Mouse (Mus musculus): ENCODE results near the gene Ccm2. TPM values are rescaled to one million over a fixed set of nuclear protein-coding genes. Genes with fewer than 3 reads are reported as not detected.
"Not testable (repeated sequence)": the region's sequence is repeated elsewhere in the genome, so short reads cannot be mapped to it uniquely, and the experiment has no call there.

The Ccm2 gene
- polyA plus RNA-seq, 1 experiment from 2014 or later = 81.6 TPM

DNA sequence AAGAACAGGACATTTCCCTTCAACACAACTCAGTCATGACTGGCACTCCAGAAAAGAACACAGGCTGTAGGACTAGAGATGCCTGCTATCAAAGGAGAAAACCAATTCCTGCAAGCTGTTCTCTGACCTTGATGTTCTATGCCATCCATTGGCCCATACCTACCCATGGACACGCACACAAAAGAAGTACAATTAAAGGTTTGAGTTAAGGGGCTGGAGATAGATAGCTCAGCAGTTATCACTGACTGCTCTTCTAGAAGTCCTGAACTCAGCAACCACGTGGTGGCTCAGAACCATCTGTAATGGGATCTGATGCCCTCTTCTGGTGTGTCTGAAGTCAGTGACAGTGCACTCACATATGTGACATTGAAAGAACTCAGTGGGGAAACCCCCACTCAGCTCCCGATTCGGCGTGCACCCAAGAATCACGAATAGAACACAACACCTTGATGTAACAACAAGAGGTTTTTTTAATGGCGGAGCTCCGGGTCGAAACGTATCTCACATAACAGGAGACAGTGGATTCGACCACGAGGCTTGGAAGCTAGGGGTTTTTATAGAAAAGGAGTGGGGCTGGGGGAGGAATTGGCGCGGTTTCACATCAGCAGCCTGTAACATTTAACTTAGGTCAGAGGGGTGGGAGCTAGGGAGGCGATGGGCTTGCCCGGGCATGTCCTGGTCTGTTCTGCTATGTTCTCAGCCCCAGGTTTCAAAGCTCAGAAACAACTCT, 20.0 kb upstream of the Ccm2 start:
- not testable (repeated sequence) for DNase-seq (ENCODE audit: low spot score); H3K36me3 ChIP-seq (replicated peaks; ENCODE audit: control insufficient read depth, insufficient read depth, low read depth, low read length); ATAC-seq (replicated peaks; ENCODE audit: insufficient number of reproducible peaks, low FRiP score, low TSS enrichment, low read depth); H3K9me3 ChIP-seq (replicated peaks; ENCODE audit: control insufficient read depth, low read length); H3K27ac ChIP-seq (replicated peaks; ENCODE audit: low read depth, low read length); H3K4me1 ChIP-seq (ENCODE audit: control insufficient read depth, insufficient read depth, low read length); H3K27me3 ChIP-seq (ENCODE audit: control insufficient read depth, insufficient read depth, low read length)
- Histone ChIP-seq H3K4me2 (ENCODE audit: low read depth, low read length) (peak overlapping the region; percentile 83; the same call in 1 of the 2 replicates), H3K4me3 (ENCODE audit: low read depth, low read length) (peak overlapping the region; percentile 71), H3K9ac (replicated peaks; ENCODE audit: low read length) (peak overlapping the region; percentile 81; the same call in 1 of the 2 replicates)
- WGBS = 71% methylated on average over 10 of the region's 16 CpGs

DNA sequence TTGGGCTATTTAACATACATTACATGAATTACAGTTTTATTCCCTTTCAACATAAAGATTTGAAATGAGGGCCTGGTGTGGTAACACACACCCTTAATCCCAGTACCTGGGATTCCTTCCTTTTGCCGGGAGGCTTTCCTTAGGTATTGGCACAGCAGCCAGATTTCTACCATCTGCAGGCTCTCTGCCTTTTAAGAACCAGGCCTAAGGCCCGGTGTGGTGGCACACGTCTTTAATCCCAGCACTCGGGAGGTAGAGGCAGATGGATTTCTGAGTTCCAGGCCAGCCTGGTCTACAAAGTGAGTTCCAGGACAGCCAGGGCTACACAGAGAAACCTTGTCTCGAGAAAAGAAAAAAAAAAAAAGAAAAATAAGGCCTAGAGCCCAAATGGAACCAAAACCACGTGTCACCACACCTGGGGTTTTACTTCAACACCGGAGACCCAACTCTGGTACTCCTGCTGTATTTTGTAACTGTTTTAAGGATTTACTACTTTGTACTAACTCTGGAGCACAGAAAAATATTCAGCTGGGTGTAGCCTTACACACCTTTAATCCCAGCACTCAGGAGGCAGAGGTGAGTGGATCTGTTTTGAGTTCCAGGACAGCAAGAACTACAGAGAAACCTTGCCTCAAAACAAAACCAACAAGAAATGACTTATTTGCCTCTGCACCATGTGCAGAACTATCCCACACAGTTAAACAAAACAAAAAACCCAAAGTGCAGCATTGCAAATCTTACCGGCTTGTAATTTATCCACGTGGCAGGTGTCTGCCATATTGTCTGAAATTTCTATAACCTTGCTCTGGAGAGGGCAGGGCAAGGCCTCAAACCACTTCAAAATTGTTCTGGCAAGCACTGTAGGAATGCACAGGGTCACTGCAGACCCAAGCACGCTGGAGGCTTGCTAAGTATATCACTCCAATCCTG, 19.2 kb upstream of the Ccm2 start:
- 18% methylated on average over 10 of the region's 10 CpGs for WGBS
- H3K27ac ChIP-seq (replicated peaks; ENCODE audit: low read depth, low read length) = peak overlapping the region; percentile 76
- H3K4me3 ChIP-seq (ENCODE audit: low read depth, low read length) = peak overlapping the region; percentile 71
- no peak for ATAC-seq (replicated peaks; ENCODE audit: insufficient number of reproducible peaks, low FRiP score, low TSS enrichment, low read depth)
- no peaks in the 10 kb centered on the region for H3K4me1 ChIP-seq (ENCODE audit: control insufficient read depth, insufficient read depth, low read length)
- H3K9me3 ChIP-seq (replicated peaks; ENCODE audit: control insufficient read depth, low read length) = no peaks in the 10 kb centered on the region
- peaks cover 8% of the 10 kb centered on the region for H3K36me3 ChIP-seq (replicated peaks; ENCODE audit: control insufficient read depth, insufficient read depth, low read depth, low read length)
- no peak for DNase-seq (ENCODE audit: low spot score)
- no peaks in the 10 kb centered on the region for H3K27me3 ChIP-seq (ENCODE audit: control insufficient read depth, insufficient read depth, low read length)
- peak overlapping the region; percentile 81 for H3K9ac ChIP-seq (replicated peaks; ENCODE audit: low read length)
- H3K4me2 ChIP-seq (ENCODE audit: low read depth, low read length) = peak overlapping the region; percentile 83

DNA sequence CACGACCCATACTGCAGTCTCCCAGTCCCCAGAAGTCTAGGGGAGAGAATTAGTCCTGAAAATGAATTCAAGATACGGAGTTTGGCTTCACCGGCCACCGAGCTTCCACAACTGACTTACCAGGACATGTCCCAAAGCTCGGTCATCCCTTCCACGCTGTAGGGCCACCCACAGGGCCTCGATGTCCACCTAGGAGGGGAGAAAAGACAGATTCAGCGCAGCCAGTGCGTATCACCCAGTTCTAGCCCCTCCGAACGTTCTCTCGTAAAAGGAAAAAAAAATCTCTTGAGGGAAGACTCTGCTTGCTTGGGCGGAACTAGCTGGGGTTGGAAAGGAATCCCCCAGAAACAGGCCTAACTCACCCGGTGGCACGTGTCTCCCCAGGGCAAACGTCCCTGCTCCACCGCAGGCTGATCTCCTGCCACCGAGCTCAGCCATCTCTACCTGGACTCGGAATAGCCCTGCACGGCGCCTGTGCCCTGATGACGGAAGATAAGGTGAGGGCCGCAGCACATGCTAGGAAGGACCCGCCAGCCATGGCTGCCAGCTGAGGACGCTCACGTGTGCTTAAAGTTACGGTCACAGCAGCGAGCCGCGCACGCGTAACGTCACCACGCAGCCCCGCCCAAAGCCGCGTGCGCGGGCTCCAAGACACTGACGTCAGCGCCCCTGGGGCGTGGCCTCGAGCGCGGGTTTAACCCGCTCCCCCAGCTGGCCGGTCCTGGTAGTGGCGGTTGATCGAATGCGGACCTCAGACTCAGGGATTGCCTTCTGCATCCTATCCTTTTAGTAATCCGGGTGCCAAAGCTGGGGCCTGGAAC, 18.3 kb upstream of the Ccm2 start:
- H3K4me2 ChIP-seq (ENCODE audit: low read depth, low read length) = peak overlapping the region; percentile 83
- ATAC-seq (replicated peaks; ENCODE audit: insufficient number of reproducible peaks, low FRiP score, low TSS enrichment, low read depth) = peak; percentile 93
- no peaks in the 10 kb centered on the region for H3K27me3 ChIP-seq (ENCODE audit: control insufficient read depth, insufficient read depth, low read length)
- no peaks in the 10 kb centered on the region for H3K9me3 ChIP-seq (replicated peaks; ENCODE audit: control insufficient read depth, low read length)
- no peaks in the 10 kb centered on the region for H3K4me1 ChIP-seq (ENCODE audit: control insufficient read depth, insufficient read depth, low read length)
- H3K27ac ChIP-seq (replicated peaks; ENCODE audit: low read depth, low read length) = peak overlapping the region; percentile 76
- H3K4me3 ChIP-seq (ENCODE audit: low read depth, low read length) = peak overlapping the region; percentile 71
- 0% methylated on average over 51 of the region's 51 CpGs for WGBS
- H3K9ac ChIP-seq (replicated peaks; ENCODE audit: low read length) = peak overlapping the region; percentile 81
- peaks cover 8% of the 10 kb centered on the region for H3K36me3 ChIP-seq (replicated peaks; ENCODE audit: control insufficient read depth, insufficient read depth, low read depth, low read length)
- DNase-seq (ENCODE audit: low spot score) = peak; percentile 100

- ATAC-seq (replicated peaks; ENCODE audit: insufficient number of reproducible peaks, low FRiP score, low TSS enrichment, low read depth) = no peak
Observed at GRCm38 (mm10) chr11:6529961-6530360, 16.7 kb upstream of the Ccm2 start.

DNA sequence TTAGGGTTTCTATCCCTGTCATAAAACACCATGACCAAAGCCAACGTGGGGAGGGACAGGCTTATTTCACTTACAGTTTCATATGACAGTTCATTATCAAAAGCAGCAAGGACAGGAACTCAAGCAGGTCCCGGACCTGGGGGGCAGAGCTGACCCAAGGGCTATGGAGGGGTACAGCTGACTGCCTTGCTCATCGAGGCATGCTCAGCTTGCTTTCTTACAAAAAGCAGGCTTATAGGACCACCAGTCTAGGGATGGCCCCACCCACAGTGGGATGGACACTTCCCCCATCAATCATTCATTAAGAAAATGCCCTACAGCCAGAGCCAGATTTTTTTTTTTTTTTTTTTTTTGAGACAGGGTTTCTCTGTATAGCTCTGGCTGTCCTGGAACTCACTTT, 15.9 kb upstream of the Ccm2 start:
- no peaks in the 10 kb centered on the region for H3K36me3 ChIP-seq (replicated peaks; ENCODE audit: control insufficient read depth, insufficient read depth, low read depth, low read length)
- no peak for DNase-seq (ENCODE audit: low spot score)
- H3K9ac ChIP-seq (replicated peaks; ENCODE audit: low read length) = no peak overlapping the region
- H3K4me1 ChIP-seq (ENCODE audit: control insufficient read depth, insufficient read depth, low read length) = no peaks in the 10 kb centered on the region
- 87% methylated on average over 3 of the region's 3 CpGs for WGBS
- H3K27me3 ChIP-seq (ENCODE audit: control insufficient read depth, insufficient read depth, low read length) = no peaks in the 10 kb centered on the region
- H3K4me3 ChIP-seq (ENCODE audit: low read depth, low read length) = no peak overlapping the region
- no peaks in the 10 kb centered on the region for H3K9me3 ChIP-seq (replicated peaks; ENCODE audit: control insufficient read depth, low read length)
- ATAC-seq (replicated peaks; ENCODE audit: insufficient number of reproducible peaks, low FRiP score, low TSS enrichment, low read depth) = no peak
- H3K27ac ChIP-seq (replicated peaks; ENCODE audit: low read depth, low read length) = no peak overlapping the region
- no peak overlapping the region for H3K4me2 ChIP-seq (ENCODE audit: low read depth, low read length)

More at GRCm38 (mm10) chr11:6529961-6530360, 16.7 kb upstream of the Ccm2 start:
- no peak for DNase-seq (ENCODE audit: low spot score)
- Histone ChIP-seq H3K4me2 (ENCODE audit: low read depth, low read length) (no peak overlapping the region), H3K9ac (replicated peaks; ENCODE audit: low read length) (no peak overlapping the region), H3K4me1 (ENCODE audit: control insufficient read depth, insufficient read depth, low read length) (no peaks in the 10 kb centered on the region), H3K4me3 (ENCODE audit: low read depth, low read length) (no peak overlapping the region), H3K9me3 (replicated peaks; ENCODE audit: control insufficient read depth, low read length) (no peaks in the 10 kb centered on the region), H3K36me3 (replicated peaks; ENCODE audit: control insufficient read depth, insufficient read depth, low read depth, low read length) (peaks cover 5% of the 10 kb centered on the region), H3K27me3 (ENCODE audit: control insufficient read depth, insufficient read depth, low read length) (no peaks in the 10 kb centered on the region), H3K27ac (replicated peaks; ENCODE audit: low read depth, low read length) (no peak overlapping the region)
- whole genome bisulfite sequencing = 89% methylated on average over 8 of the region's 8 CpGs

DNA sequence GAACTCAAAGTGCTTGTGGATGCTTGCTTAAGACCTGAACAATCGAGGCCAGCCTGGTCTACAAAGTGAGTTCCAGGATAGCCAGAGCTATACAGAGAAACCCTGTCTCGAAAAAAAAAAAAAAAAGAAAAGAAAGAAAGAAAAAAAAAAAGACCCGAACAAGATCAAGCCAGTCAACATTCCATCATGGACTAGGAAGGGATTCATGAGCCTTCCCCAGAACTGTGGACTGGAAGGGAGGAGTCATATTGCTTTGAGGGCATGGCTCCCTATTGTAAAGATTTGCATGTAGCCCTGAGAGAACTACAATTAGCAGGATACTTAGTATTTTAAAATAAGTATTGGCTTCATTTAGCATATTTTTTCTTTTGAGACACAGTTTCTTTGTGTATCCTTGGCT, 2.0 kb upstream of the Ccm2 start:
- no peaks in the 10 kb centered on the region for H3K9me3 ChIP-seq (replicated peaks; ENCODE audit: control insufficient read depth, low read length)
- no peak for ATAC-seq (replicated peaks; ENCODE audit: insufficient number of reproducible peaks, low FRiP score, low TSS enrichment, low read depth)

GRCm38 (mm10) chr11:6545186-6545856, 1.4 kb upstream of the Ccm2 start:
- H3K4me3 ChIP-seq (ENCODE audit: low read depth, low read length) = no peak overlapping the region
- 95% methylated on average over 4 of the region's 4 CpGs for WGBS
- no peaks in the 10 kb centered on the region; the same call in 1 of the 2 replicates for H3K4me1 ChIP-seq (ENCODE audit: control insufficient read depth, insufficient read depth, low read length)
- no peak overlapping the region for H3K4me2 ChIP-seq (ENCODE audit: low read depth, low read length)
- no peak for DNase-seq (ENCODE audit: low spot score)
- H3K9me3 ChIP-seq (replicated peaks; ENCODE audit: control insufficient read depth, low read length) = no peaks in the 10 kb centered on the region
- no peaks in the 10 kb centered on the region for H3K36me3 ChIP-seq (replicated peaks; ENCODE audit: control insufficient read depth, insufficient read depth, low read depth, low read length)
- H3K27me3 ChIP-seq (ENCODE audit: control insufficient read depth, insufficient read depth, low read length) = no peaks in the 10 kb centered on the region
- H3K27ac ChIP-seq (replicated peaks; ENCODE audit: low read depth, low read length) = no peak overlapping the region
- no peak overlapping the region for H3K9ac ChIP-seq (replicated peaks; ENCODE audit: low read length)
- ATAC-seq (replicated peaks; ENCODE audit: insufficient number of reproducible peaks, low FRiP score, low TSS enrichment, low read depth) = no peak

More for the DNA sequence above, 2.0 kb upstream of the Ccm2 start:
- H3K9ac ChIP-seq (replicated peaks; ENCODE audit: low read length) = no peak overlapping the region
- no peak overlapping the region for H3K27ac ChIP-seq (replicated peaks; ENCODE audit: low read depth, low read length)
- no peak overlapping the region for H3K4me3 ChIP-seq (ENCODE audit: low read depth, low read length)
- H3K27me3 ChIP-seq (ENCODE audit: control insufficient read depth, insufficient read depth, low read length) = no peaks in the 10 kb centered on the region
- DNase-seq (ENCODE audit: low spot score) = no peak
- H3K36me3 ChIP-seq (replicated peaks; ENCODE audit: control insufficient read depth, insufficient read depth, low read depth, low read length) = no peaks in the 10 kb centered on the region
- H3K4me1 ChIP-seq (ENCODE audit: control insufficient read depth, insufficient read depth, low read length) = no peaks in the 10 kb centered on the region; the same call in 1 of the 2 replicates
- H3K4me2 ChIP-seq (ENCODE audit: low read depth, low read length) = no peak overlapping the region
- WGBS = 81% methylated on average over 3 of the region's 3 CpGs

All from embryonic facial prominence, embryonic 11.5 days (tissue).